Mouse (Mus musculus) cortical plate, adult 2 months (tissue): ENCODE measurements around the gene Lmntd1. TPM values are rescaled to one million over a fixed set of nuclear protein-coding genes. Genes with fewer than 3 reads are reported as not detected.

ENCODE experiments used
- H3K27ac ChIP-seq: fragments of 200-500 bp; 2 replicates; pipeline ENCODE4 v1.5.1; 2012; ENCODE audit warnings: low read length, control low read depth, inconsistent platforms; ENCODE audit not compliant: insufficient read depth
- H3K4me1 ChIP-seq: fragments of 200-500 bp; 2 replicates; pipeline ENCODE4 v1.6.1; 2011; ENCODE audit warnings: low read length; ENCODE audit not compliant: control insufficient read depth, insufficient read depth
- H3K4me3 ChIP-seq: fragments of 200-500 bp; 2 replicates; pipeline ENCODE4 v1.5.1; 2011; ENCODE audit warnings: mild to moderate bottlenecking, low read length, control low read depth; ENCODE audit not compliant: insufficient read depth
- CTCF ChIP-seq: fragments of 200-500 bp; IDR thresholded peaks from 2 replicates; pipeline ENCODE4 v1.5.1; 2011; ENCODE audit warnings: mild to moderate bottlenecking, control low read depth, low read length; ENCODE audit not compliant: insufficient read depth; ENCODE audit errors: extremely low read depth
- POLR2A ChIP-seq: fragments of 200-500 bp; IDR thresholded peaks from 2 replicates; pipeline ENCODE4 v1.6.1; 2011; ENCODE audit warnings: mild to moderate bottlenecking, low read length, control low read depth; ENCODE audit not compliant: insufficient read depth; ENCODE audit errors: extremely low read depth
- polyA plus RNA-seq: library from polyadenylated mRNA; depleted of rRNA; stranded (reverse); fragments of >200 nt; gene quantifications from 2 replicates; pipeline ENCODE4 v1.2.3, GENCODE M21; 2012

Lmntd1 gene
- polyA plus RNA-seq, 1 experiment, result 1.0 TPM

DNA sequence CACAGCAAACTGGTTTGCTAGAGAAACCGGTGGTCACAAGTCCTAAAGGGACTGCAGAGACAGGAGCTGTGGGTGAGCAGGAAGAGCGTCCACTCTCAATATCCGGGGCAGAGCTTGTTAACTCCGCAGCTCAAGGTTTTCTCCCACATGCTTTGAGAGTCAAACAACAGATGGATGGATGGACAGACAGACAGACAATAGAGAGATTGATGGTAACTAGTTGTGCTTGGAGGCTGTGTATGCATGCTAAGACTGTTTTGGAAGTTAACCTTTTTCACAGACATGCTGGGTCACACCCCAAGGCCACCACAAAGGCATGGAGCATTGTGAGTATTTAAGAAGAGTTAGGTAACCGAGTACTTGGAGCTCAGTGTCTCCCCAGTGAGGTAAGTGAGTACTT lies 5.4 kb downstream of the Lmntd1 start:
- TF ChIP-seq CTCF (no peak), POLR2A (no peak)
- Histone ChIP-seq H3K4me1 (no peaks in the 10 kb centered on the region), H3K27ac (no peak overlapping the region), H3K4me3 (no peak overlapping the region)

DNA sequence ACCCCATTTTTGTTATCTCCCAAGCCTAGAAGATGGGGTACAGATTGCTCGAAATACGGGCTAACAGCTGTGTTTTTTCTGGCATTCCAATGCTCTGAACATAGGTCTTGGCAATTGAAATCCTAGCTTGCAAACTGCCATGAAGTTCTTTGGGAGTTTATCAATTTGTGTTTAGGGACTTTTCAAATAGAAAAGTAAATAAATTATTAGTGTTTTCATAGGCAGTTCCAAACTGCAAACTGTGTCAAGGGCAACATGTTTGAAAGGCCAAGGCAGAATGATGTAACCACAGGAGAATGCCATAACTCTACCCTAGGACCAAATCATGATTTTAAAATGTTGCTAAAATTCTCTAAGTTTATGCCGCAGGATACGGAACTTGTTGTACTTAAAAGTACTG lies 6.4 kb downstream of the Lmntd1 start:
- TF ChIP-seq CTCF (no peak), POLR2A (no peak)
- no peak overlapping the region for H3K4me3 ChIP-seq
- H3K27ac ChIP-seq, result no peak overlapping the region
- H3K4me1 ChIP-seq, result no peaks in the 10 kb centered on the region

DNA sequence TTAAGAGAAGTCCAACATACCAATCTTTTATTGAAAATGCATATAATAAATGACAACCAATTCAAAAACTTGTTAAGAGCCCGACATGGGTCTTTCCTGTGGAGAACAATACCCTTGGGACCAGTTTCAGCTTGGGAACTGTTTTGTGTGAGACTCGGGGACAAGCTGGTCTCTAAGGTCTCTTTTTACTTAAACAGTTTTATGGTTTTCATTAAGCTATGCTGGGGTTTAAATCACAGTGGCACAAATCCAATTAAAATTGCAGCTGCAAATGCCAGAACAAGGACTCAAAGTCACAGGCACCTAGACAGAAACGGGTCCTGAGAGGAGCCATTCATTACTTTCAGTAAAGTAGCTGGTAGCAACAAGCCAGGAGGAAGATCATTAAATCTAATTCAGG lies 8.9 kb downstream of the Lmntd1 start:
- Histone ChIP-seq H3K4me1 (no peaks in the 10 kb centered on the region), H3K27ac (no peak overlapping the region), H3K4me3 (no peak overlapping the region)
- TF ChIP-seq POLR2A (no peak), CTCF (no peak)

DNA sequence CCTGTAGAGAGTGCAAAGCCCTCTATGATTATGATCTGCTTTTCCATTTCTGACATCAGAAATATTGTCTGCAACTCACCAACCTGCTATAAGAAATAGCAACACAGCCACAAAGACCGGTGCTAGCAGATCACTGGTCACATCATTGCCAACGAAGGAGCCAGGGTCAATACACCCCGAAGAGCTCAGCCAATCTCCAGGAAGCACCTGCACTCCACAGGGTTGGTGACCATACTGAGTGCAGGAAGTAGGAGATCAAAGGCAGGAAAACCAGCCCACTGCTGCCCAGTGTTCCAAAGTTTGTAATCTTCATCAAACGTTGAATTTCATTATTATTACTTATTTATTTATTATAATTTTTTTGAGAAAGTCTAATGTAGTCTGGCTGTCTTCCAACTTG lies 9.5 kb downstream of the Lmntd1 start:
- Histone ChIP-seq H3K4me3 (no peak overlapping the region), H3K27ac (no peak overlapping the region), H3K4me1 (no peaks in the 10 kb centered on the region)
- TF ChIP-seq CTCF (no peak), POLR2A (no peak)

DNA sequence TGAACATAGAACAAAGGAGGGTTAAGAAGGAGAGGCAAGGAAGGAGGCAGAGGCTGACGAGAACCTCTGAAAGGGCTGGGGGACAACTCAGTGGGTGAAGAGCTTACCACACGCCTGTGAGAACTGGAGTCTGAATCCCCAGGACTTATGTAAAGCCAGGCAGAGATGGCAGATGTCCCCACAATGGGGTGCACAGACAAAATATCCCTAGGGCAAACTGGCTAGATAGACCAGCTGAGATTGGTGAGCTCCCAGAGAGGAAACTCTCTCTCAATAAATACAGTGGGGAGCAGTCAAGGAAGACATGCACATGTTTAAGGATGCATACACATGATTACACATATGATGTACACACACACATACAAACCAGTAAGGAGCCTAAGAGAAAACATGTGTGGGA lies 10.0 kb downstream of the Lmntd1 start:
- no peak for TF ChIP-seq POLR2A
- no peak for TF ChIP-seq CTCF
- H3K4me1 ChIP-seq, result no peaks in the 10 kb centered on the region
- H3K4me3 ChIP-seq, result no peak overlapping the region
- H3K27ac ChIP-seq, result no peak overlapping the region

DNA sequence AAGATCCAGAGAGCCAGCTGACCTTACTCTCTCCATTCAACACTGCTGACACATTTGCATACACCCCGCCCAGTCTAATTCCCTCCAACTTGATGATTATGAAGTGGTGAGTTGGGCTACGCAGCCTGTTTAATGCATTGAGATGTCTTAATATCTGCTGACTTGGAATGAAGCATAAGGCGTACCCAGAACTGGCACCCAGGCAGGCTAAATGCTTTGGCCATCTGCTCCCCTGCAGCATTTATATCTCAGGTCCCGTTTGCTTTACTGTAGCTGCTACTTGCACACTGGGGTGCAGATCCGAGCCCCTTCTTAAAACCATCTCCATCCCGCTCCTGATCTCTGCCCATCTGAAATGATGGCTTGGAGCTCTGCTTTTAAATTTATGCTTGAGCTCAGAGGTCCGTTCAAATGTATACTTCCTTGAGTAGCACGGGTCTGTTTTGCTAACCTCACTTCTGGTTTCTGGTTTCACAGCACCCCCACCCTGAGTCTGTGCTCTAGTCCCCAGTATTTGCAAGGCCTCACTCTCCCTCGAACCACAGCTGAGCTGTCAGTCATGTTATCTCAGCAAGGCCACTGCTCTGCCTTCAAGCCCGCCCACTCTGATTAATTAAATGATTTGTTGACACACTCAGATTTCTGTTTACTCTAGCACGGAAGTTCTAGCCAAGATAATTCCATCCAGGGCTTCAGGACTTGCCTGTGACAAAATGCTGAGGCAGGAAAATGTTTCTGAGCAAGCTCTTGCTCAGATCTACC lies 15.1 kb downstream of the Lmntd1 start:
- no peak for TF ChIP-seq CTCF
- no peak for TF ChIP-seq POLR2A
- no peaks in the 10 kb centered on the region for H3K4me1 ChIP-seq
- H3K4me3 ChIP-seq, result no peak overlapping the region
- H3K27ac ChIP-seq, result no peak overlapping the region

DNA sequence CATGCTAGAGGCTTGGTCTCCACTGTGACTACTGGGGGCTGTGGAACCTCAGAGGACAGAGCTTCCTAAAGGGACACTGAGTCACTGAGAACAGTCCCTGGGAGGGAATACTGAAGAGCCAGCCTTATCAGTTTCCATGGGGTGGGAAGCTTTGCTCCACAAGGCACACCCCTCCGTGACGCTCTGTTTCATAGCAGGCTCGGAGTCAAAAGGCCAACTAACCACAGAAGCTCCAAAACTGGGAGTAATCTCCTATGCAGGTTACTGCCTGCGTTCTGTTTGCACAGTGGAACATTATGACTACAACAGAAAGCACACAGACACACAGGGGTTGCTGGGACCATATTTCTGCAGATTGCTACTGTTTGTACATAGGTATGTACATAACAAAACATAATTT lies 18.2 kb downstream of the Lmntd1 start:
- no peak overlapping the region for H3K4me3 ChIP-seq
- no peaks in the 10 kb centered on the region for H3K4me1 ChIP-seq
- H3K27ac ChIP-seq, result no peak overlapping the region
- TF ChIP-seq CTCF (no peak), POLR2A (no peak)

DNA sequence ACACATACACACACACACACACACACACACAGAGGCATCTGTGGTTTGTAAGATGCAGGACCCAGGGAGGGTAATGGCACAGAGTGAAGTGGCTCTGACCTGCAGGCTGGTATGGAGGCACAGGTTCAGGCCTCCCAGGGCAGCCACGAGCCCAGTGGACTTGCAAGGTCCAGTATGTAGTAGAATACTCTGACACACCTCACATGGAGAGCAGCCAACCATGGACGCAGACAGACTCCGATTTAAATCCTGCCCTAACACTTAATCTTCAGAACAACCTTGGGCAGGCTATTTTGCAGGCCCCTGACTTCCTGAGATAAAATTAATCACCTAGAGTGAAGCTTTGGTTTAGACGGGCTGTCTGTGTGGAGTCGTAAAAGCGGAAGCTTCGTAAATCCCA lies 20.1 kb downstream of the Lmntd1 start:
- no peak overlapping the region for H3K27ac ChIP-seq
- no peak overlapping the region for H3K4me3 ChIP-seq
- no peaks in the 10 kb centered on the region for H3K4me1 ChIP-seq
- TF ChIP-seq POLR2A (no peak), CTCF (no peak)

DNA sequence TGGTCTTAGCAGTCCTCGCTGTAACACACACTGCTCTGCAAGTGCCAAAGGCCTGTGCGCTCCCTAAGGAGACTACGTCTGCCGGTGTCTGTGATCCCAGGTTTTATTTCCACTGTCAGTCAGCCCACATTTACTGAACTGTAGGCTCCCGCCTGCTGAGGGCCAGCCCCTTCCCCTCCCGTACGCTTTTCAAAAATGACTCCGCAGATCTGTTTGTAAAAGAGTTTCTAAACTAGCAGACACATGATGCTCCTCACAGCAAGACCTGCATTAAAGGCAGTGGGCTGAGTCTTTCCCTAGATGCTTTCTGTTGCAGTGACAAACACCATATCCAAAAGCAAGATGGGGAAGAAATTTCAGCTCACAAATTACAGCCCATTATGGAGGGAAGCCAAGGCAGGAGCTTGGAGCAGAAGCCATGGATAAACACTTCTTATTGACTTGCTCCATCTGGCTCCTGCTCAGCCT lies 21.6 kb downstream of the Lmntd1 start:
- no peak overlapping the region for H3K4me3 ChIP-seq
- no peak overlapping the region for H3K27ac ChIP-seq
- TF ChIP-seq CTCF (no peak), POLR2A (no peak)
- H3K4me1 ChIP-seq, result no peaks in the 10 kb centered on the region

DNA sequence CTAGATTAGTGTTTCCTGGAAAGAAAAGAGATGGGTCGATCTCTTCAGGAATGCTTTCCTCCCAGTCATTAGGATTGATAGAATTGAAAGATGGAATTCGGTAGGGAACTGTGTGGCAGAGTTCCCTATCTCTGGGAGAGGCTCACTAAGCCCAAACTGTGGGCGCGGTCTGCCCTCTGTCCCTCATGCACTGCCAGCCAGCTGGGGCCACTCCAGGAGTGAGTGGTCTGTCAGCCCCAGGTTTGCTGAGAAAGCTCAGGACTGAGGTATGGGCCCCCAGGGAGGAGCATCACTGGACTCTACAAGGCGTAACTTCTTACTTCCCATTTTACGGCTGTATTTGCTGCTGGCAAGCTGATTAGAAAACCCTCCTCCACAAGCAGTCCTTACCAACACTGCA lies 22.1 kb downstream of the Lmntd1 start:
- no peaks in the 10 kb centered on the region for H3K4me1 ChIP-seq
- TF ChIP-seq POLR2A, result no peak
- TF ChIP-seq CTCF, result no peak
- H3K27ac ChIP-seq, result no peak overlapping the region
- H3K4me3 ChIP-seq, result no peak overlapping the region
